Mouse (Mus musculus) hindlimb bud, embryonic 11.5 days (tissue): ENCODE data around the gene Ifi208.
"Not testable (repeated sequence)": the region's sequence is repeated elsewhere in the genome, so short reads cannot be mapped to it uniquely, and the experiment has no call there.

Experiments used
- DNase-seq: peaks from one replicate; pipeline ENCODE4 v3.0.0-alpha.2; 2012; ENCODE audit warnings: low read depth, low spot score; ENCODE audit errors: extremely low spot score

The Ifi208 gene

DNA sequence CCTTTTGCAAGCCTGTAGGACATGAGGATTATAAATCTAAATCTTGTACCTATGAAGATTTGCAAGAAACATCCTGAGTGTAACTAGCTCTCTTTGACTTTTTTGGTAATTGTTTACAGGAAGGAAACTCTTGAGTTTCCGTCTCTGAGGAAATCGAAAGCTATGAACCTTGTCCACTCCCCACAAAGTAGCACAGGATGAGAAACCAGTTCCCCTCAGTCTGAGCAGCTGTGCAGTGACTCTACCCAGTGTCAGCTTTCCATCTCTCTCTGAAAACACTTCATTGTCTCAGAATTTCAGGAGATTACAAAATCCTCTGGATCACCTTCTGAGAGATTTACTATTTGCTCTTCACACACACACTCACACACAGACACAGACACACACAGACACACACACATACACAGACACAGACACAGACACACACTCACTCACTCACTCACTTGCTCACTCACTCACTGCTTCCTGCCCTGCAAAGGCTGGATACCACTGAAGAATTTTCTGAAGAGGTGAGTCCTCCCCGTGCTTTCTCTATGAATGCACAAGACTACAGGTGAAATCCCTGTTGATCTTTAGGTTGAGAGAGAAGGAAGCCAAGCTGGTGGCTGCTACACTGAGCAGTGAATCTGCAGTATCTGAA is at the start of gene Ifi208:
TSS of gene Ifi208 (plus strand) at position 218 of the 640 bp plus-strand sequence.
- not testable (repeated sequence) for DNase-seq

DNA sequence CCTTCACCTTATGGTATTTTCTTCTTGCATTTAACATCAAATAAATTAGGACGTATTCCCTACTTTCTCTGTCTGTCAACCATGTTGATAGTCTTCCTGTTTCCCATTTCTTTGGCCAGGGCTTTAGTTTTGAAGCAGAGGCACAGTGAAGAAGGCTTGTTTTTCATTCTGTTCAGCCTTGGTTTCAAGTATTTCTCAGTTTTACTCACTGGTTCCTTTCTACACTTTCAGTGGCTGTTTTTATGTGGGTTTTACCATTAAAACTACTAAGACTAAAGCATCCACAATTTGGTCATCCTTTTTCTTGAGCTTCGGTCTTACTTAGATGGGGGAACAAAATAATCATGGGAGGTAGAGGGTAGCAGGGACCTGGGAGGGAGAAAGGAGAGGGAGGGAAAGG is 49.4 kb upstream of the Ifi208 start:
- DNase-seq = no peak

DNA sequence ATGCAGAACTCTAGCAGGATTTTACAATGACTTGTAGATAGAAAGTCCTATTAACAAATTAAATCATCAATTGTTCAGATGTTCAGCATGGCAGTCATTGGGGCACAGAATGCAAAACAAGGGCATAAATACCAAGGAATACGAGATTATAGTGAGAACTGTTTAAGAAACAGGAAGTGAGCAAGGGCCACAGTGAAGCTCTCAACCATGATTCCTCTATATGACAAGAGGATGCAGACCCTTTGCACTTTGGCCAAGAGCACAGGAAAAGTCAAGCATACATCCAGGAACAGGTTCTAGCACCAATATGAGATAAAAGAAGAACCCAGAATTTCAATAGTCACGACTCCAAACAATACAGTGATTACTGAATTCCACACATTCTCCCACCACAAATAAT is 46.8 kb upstream of the Ifi208 start:
- DNase-seq = no peak

DNA sequence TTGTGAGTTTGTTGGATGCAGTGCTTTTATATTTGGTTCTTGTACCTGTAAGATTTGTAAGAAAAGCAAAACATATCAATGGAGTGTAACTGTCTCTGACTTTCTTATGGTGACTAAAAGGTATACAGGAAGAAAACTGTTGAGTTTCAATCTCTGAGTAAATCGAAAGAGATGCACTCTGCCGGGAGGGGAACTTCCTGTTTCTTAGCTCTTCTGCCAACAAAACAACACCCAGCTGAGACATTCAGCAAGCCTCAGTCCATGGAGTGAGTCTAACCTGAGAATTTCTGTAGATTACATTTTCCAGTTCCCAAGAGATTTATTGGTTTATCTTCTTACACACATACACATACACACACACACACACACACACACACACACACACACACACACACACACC is 42.9 kb upstream of the Ifi208 start, which contains the start of gene Ifi209:
TSS of gene Ifi209 (plus strand) at position 296 of the 400 bp plus-strand sequence.
- not testable (repeated sequence) for DNase-seq

DNA sequence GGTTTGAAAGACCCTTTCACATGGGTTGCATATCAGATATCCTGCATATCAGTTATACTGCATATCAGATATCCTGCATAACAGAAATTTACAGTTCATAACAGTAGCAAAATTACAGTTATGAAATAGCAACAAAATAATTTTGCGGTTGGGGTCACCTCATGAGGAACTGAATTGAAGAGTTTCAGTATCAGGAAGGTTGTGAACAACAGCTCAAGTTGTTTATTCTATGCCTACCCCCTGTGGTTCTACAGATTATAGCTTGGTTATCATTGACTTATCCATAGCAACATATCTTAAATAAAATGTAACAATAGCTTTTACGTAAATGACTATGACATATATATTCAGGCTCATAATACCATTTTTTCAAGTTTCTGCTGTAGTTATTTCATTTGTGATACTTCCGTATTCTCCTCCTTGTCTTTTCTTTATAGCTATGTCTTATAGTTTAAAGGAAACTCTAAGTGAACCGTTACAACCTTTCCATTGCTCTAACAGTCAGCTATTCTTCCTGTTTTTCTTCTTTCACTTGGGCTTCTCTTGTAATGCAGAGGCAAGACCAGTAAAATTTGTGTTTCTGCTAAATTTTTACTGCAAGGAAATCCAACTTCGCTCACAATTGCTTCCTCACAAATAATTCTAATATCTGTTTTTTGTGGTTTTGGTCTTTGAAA is 39.4 kb upstream of the Ifi208 start:
- no peak for DNase-seq

DNA sequence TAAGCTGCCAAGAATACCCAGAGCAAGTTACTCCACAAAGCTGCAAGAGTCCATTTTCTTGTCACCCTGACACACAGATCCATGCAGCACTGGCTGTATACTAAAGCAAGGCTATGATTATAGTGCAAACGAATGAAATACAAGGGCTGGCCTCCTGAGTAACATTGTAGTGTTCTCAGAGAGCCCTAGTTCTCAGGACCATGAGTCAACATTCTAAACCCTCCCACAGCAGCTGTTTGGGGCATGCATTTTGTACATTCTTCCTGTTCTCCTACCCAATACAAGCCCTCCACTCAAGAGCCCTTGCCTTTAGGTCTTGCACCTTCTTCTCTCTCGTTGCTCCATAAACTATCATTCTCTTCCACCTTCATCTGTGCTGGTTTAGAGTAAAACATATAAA is 28.1 kb upstream of the Ifi208 start:
- DNase-seq = no peak

DNA sequence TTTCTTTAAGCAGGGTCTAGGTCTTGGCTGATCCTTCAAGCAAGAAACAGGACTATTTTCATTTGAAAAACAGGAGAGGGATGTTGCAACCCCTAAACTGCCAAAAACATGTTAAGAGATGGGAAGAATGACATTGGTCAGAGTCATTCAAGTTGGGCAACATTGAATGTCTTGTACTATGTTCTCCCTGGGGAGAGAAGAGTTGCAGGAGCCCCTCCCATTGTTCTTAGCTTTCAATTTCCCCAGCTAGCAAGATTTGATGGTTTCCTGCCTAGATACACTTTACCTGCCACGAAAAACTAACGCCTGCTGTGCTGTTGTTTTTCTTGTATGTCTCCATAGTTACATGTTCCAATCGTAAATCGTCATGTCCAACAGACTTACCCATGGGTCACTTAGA is 15.5 kb upstream of the Ifi208 start:
- DNase-seq = no peak

DNA sequence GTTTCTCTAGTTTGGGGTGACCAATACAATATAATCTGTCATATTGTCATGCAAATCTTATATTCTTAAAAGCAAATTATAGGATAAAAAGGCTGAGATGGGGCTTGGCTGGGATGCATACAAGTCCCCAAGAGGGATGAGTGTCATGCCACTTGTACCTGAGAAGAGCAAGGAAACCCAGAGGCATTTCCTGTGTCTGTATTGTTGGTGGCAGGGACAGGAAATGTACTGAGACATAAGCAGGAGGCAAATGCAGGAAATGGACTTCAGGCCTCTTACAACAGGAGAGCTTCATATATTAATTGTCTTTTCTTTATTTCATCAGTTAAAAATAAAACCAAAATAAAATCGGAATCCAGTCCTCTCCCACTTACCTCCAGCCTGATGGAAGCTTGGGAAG is 5.1 kb downstream of the Ifi208 start:
- DNase-seq = not testable (repeated sequence)

DNA sequence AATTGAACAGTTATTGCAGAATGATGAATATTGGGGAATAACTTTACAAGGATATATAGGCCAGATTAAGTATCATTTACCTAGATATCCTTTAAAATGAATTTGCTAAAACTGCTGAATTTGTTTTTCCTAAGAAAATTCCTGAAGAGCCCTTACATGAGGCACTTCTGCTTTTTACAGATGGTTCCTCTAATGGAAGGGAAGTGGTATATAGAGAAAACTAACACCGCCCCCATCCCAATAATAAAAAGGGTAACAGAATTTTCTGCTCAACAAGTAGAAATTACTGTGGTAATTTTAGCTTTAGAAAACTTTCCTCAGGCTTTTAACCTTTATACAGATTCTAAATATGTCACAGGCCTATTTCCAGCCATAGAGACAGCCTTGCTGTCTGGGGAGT is 20.8 kb downstream of the Ifi208 start:
- no peak for DNase-seq

DNA sequence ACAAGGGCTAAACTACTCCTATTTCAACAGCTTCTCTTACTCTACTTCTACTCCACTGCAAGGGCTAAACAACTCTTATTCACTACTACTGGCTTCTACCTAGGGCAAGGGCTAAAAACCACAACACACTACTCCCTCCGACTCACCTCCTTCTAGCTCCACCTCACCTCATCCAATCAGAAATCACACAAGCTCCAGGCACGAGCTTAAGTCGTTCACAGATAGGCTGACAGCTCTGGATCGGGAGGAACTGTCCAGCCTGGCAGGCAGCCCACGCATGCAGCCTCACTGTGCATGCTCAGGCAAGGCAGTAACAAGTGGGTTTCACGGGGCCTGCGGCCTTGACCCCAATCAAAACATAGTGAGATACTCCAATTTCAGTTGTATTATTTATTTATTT is 59.7 kb downstream of the Ifi208 start:
- no peak for DNase-seq

DNA sequence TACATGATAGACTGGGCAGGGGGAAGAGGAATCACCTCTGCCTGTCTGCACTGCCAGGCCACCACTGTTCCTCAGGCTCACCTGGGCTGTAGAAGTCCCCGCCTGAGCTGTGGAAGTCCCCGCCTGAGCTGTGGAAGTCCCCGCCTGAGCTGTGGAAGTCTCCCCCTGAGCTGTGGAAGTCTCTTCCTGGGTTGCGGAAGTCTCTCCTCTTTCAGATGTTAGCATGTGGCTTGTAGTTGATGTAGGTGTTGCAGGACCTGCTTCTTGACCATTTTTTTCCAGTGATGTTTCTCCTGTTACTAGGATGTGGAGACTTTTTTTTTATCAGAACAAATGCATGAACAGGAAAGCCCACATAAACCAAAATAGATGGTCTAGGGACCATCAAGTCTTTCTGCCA is 61.5 kb downstream of the Ifi208 start:
- not testable (repeated sequence) for DNase-seq

DNA sequence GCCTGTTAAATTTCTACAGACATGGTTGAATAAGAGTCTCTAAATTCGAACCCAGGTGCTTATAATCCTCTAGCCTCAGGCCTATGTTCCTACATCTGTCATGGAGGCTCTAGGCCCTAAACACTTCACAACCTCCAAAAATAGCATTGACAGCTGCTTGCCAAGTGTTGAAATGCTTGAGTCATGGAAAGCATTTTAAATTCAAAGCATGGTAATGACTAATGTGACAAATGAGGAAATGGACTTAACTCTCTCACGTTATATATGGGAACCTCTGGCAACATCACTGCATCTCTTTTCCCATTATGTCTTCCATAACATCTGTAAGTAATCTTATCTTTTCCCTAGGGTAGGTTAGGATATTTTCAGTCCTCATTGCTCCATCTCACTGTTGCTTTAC is 63.5 kb downstream of the Ifi208 start:
- no peak for DNase-seq

DNA sequence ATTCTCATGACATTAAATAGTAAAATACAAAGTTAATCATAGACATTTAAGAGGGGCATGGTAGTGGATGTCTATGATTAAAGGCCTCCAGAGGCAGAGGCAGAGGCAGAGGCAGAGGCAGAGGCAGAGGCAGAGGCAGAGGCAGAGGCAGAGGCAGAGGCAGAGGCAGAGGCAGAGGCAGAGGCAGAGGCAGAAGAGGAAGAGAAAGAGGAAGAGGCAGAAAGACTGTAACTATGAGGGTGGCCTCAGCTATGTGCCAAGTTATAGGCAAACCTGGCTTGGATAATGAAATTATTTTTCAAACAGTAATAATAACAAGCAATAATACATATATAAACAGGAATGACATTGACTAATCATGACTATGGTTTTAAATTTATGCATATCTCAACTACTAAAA is 67.1 kb downstream of the Ifi208 start:
- DNase-seq = no peak

DNA sequence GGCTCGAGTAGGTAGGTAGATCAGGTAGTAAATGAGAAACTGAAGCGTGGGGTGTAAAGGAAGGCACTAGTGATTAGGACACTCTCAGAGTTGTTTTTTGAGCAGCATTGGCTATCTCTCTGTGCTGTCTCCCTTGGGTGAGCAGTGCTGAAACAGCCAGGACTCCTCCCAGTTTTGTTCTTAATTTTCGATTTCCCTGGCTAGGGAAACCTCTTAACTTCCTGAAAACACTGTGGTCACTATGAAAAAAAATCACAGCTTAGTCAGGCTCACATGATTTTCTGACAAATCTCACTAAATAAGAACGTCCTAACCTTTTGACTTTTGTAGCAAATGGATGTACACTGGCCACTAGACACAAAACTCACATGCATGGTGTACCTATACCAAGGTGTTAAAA is 68.2 kb downstream of the Ifi208 start, which contains the start of gene Ifi207:
TSS of gene Ifi207 (minus strand) at position 92 of the 400 bp plus-strand sequence.
- DNase-seq = no peak

DNA sequence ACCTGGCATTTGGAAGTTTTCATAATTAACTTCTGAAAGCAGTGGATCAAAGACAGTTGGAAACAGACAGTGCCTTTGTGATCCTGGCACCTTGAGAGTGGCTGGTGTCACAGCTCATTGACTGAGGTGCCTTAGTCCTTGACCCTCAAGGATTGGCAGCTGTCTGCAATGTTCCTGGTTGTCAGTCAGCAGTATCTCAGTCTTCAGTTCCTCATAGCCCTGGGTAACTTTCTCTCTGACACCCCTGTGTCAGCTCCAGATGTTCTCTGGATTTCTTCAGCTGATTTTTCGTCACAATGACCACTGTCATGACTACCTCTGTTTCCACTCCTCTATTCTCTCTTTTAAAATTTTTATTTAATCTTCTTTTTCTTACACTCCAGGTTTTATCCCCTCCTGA is 68.8 kb downstream of the Ifi208 start:
- no peak for DNase-seq
